Mouse (Mus musculus): ENCODE results near the gene H2afz. TPM values are rescaled to one million over a fixed set of nuclear protein-coding genes. Genes with fewer than 3 reads are reported as not detected.

The H2afz gene
- polyA plus RNA-seq, 2 experiments from 2014 or later: 1,486 to 1,582 TPM

Other genes with a start within 250 kb of the H2afz start
- not detected for gene Ddit4l, start 242.9 kb upstream of the H2afz start, polyA plus RNA-seq (2017; shearing (Covaris generic))
- gene Gm21962, start 193.0 kb upstream of the H2afz start, polyA plus RNA-seq (2017; shearing (Covaris generic)): not detected
- gene Dnajb14, start 3.2 kb downstream of the H2afz start, polyA plus RNA-seq (2017; shearing (Covaris generic)): 1 to 10 TPM; 5.0 to 6.0 TPM
- gene Lamtor3, start 54.0 kb downstream of the H2afz start, polyA plus RNA-seq (2017; shearing (Covaris generic)): 10 to 100 TPM; 72.0 to 73.5 TPM
- 10 to 100 TPM; 74.5 to 78.4 TPM for gene Dapp1, start 117.1 kb downstream of the H2afz start, polyA plus RNA-seq (2017; shearing (Covaris generic))
- not detected for gene 1110002E22Rik, start 200.6 kb downstream of the H2afz start, polyA plus RNA-seq (2017; shearing (Covaris generic))
- gene Gm5105, start 202.9 kb downstream of the H2afz start, polyA plus RNA-seq (2017; shearing (Covaris generic)): not detected